Mouse (Mus musculus): ENCODE results near the gene 6820408C15Rik. TPM values are rescaled to one million over a fixed set of nuclear protein-coding genes. Genes with fewer than 3 reads are reported as not detected.

6820408C15Rik gene
- not detected for total RNA-seq (2022)

GRCm38 (mm10) chr2:152415287-152415686, at the start of gene 6820408C15Rik:
TSS of gene 6820408C15Rik (plus strand) at chr2:152415587.
- DNase-seq (ENCODE audit: low spot score in 2 of 2), result no peak

DNA sequence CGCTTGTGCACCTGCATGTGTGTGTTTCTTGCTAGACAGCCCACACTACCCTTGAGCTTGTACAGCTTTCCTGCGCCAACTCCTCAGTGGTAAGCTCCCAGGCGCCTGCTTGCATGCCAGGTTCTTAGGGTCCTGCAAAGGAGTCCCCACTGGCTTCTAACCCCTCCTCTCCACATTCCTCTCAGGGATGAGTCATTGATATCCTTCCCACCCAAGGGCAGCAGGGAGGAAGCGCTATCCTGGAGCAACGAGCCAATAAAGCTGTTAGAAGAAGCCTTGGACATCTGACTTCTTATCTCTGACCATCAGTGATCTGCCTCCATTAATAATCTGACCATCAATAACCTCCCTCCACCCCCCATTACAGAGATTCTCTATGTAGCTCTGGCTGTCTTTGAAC, 47.5 kb upstream of the 6820408C15Rik start:
- no peak for DNase-seq (ENCODE audit: low spot score in 2 of 2)

DNA sequence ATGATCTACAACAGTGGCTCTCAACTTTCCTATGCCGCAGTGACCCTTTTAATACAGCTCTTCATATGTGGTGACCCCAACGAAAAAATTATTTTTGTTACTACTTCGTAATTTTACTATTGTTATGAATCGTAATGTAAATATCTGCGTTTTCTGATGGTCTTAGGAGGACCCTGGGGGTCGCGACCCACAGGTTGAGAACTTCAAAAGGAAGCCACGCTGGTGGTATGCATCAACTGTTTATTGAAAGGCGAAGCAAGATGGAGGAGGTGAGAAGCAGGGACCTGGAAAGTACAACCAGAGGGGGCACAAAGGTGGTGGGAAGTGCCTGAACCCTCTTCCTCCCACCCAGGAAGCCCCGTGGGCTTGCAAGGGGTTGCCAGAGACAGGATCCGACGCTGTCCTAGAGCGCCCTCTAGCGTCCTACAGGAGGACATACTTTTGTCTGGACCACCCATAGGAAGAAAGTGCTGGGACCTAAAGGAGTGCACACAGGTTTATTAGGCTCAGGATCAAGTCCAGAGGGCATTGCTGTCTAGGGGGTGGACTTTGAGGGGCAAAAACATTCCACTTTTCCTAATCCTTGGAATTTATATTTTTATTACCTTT, 46.8 kb upstream of the 6820408C15Rik start:
- no peak for DNase-seq (ENCODE audit: low spot score in 2 of 2)

DNA sequence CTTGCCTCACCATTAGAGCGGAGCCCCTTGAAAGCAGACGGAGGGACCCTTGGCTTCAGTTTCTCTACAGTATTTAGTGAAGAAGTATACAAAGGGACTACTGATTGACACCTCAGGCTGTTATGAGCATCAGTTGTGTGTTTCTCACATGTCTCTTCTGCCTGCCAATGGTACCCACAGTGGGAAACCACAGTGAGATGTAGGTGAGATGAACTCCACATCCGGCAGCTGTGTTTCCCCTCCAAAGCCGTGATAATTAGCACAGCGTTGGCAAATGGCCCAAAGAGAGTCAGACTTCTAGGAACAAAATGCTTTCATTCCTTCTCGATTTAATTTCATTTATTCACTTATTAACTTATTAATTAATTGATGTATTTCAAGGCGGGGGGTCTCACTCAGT, 43.3 kb upstream of the 6820408C15Rik start:
- no peak for DNase-seq (ENCODE audit: low spot score in 2 of 2)

GRCm38 (mm10) chr2:152372661-152373060, 42.7 kb upstream of the 6820408C15Rik start:
- DNase-seq (ENCODE audit: low spot score in 2 of 2), result no peak

- DNase-seq (ENCODE audit: low spot score in 2 of 2), result no peak
Observed at GRCm38 (mm10) chr2:152373547-152373946, 41.8 kb upstream of the 6820408C15Rik start.

GRCm38 (mm10) chr2:152375652-152376344, 39.6 kb upstream of the 6820408C15Rik start:
- DNase-seq (ENCODE audit: low spot score in 2 of 2), result no peak

DNA sequence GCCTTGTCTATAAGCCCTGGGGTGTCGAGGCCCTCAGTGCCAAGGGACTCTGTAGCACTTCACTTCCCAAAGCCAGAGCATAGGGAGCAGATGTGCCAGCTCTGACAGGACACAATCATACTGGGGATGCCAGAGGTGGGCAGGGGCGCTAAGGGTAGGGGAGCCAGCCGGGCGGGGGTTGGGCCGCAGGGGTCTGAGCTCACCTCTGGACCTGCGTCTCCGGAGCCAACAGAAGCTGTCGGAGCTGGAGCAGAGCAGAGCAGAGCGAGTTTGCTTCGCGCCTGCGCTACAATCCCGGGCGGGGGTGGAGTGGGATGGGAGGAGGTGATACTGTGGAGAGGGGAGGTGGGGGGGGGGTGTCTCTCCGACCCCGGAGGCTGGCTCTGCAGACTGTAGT, 39.0 kb upstream of the 6820408C15Rik start, which contains the start of gene Nrsn2:
Nrsn2 (minus strand) TSS at position 294 of the 397 bp plus-strand sequence.
- no peak for DNase-seq (ENCODE audit: low spot score in 2 of 2)

- no peak for DNase-seq (ENCODE audit: low spot score in 2 of 2)
Observed at GRCm38 (mm10) chr2:152384191-152384590, 31.2 kb upstream of the 6820408C15Rik start.

DNA sequence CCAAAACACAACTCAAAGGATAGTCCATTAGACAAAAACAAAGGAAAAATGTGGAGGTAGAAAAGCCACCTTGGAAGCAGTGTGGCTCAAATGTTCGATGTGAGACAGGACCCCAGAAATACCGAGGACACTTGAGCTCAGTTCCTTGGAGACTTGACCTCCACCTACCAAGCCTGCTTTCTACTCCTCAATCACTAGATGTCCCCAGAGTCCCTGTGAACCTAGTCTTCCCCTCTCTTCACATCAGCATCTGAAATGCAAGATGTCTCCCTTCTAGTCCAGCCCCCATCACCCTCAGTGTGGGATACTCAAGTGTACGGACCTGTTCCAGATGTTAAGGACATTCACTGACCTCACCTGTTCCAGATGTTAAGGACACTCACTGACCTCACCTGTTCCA, 22.6 kb upstream of the 6820408C15Rik start:
- no peak for DNase-seq (ENCODE audit: low spot score in 2 of 2)

DNA sequence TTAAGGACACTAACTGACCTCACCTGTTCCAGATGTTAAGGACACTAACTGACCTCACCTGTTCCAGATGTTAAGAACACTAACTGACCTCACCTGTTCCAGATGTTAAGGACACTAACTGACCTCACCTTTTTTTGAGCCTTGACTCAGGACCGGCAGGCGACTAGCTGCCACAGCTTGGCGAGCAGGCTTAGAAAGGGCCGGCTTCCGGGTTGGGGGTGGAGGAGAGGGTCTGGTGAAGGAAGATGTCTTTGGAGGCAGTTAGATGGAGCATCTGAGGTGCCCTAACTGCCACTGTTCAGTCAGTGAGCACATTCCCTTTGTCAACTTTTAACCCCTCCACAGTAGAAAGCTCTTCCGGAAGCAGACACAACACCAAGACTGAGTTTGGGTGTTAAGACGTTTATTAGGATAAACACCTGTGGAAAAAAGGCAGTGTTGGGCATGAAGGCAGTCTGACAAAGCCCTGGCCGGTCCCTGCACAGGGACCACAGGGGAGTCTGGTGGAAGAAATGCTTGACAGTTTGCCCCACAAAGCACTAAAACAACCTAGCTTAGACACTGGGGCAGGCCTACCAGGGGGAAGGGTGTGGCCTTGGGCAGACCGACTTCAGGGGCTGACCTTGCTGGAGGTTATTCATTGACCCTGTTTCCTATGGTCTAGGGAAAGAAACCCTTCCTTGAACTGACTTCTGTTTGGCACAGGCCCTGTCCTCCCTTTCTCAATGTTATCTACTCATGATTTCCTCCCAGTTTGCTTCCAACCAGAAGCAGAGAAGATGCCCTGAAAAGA, 22.0 kb upstream of the 6820408C15Rik start:
- no peak for DNase-seq (ENCODE audit: low spot score in 2 of 2)

DNA sequence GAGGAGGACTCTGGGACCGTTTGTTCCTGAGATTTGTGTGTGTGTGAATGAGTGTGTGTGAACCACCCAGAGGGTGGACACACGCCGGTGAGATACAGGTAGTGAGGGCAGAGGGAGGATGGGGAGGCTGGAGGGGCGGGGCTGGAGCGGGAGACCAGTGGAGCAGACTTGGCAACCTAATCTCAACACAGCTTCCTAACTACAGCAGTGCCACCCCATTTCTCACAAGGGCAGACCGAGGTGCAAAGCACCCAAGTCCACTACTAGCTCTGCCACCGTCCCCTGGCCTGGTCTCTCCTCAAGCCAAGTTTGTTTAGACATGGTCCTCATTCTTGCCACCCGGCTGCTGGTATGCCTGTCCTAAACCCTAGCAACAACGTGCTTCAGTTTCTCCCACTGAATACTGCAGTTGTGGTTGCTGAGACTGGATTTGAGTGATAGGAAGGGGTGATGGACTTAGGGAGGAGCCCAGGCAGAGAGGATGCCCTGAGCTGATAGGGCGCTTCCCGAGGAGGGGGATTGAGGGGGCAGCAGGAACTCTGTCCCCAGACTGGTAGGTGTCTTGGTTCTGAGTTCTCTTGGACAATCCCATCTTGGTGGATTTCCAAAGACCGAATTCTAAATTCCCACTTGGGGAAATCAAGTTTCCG, 20.0 kb upstream of the 6820408C15Rik start:
- DNase-seq (ENCODE audit: low spot score in 2 of 2), result no peak

DNA sequence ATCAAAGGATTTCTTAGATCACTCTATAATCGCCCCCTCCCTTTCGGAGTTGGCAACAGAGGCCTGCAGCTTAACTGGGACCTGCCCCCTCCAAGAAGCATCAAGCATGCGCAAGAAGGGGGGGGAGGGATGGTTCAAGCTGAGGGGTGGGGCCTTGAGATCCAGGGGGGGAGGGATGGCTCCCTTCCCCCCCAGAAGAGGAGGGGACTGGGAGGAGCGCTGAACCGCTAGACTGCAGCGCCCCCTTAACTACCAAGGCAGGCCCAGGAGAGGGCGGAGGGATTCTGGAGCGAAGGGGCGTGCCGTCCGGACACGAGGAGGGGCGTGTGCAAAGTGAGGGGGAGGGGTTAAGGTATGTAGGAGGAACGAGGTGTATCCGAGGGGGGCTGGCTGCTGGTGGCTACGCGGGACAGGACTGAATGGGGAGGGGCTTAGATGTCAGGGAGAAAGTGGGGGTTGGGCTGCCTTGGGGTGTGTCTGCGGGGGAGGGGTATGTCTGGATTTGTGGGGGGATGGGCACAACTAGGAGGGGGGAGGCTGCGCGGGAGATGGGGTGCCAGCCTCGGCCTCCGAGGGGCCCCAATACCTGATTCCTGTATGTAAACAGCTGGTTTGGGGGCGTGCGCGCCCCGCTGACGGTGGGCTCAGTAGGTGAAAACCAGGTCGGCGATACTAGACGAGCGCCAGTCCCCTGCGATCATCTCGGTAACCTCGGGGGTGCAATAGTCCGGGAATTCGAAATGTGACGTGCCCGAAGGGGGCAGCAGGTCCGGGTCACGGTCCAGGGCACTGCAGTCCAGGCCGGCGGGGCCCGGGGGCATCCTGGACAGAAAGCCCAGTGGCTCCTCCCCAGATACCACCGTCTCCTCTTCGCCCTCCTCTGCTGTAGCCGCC, 19.0 kb upstream of the 6820408C15Rik start:
- DNase-seq (ENCODE audit: low spot score in 2 of 2), result peak; percentile 37 to 61

DNA sequence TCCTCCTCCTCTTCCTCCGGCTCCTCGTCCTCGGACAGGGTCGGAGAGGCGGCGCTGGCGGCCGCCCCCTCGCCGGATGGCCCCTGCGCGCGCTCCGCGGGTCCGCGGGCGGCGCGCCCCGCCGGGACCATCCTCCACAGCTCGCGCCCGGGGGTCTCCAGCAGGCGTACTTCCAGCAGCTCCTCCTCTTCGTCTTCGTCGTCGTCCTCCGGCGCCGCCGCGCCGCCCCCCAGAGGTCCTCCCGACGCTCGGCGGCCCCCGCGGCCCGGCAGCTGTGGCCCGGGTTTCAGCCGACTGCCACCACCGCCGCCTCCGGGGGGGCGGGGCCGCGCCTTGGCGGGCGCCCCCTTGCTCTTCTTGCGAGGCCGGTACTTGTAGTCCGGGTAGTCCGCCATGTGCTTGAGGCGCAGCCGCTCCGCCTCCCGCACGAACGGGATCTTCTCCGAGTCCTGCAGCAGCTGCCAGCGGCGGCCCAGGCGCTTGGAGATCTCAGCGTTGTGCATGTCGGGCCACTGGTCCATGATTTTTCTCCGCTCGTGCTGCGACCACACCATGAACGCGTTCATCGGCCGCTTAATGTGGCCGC, 18.3 kb upstream of the 6820408C15Rik start:
- peak; percentile 62 to 74 for DNase-seq (ENCODE audit: low spot score in 2 of 2)

GRCm38 (mm10) chr2:152397680-152398435, 17.5 kb upstream of the 6820408C15Rik start, which contains the start of gene Sox12:
TSS of gene Sox12 (minus strand) at chr2:152398063.
- DNase-seq (ENCODE audit: low spot score in 2 of 2), result peak; percentile 78 to 84

DNA sequence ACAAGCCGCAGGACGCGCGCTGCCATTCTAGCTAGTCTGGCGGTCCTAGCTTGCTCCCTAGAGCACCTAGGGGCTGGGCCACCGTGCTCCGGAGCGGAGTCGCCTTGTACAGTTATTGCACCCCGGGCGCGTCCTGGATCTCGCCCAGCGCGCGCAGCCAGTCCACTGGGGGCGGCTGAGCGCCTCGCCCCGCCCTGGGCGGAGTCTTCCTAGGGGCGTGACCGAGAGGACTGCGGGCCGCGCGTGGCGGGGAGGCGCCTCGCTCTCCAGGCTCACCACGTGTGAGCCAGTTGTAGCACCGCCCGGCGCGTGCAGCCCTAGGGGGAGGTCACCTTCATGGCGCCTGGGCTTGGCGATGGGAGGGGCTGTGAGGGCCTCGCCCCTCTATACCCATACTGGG, 16.7 kb upstream of the 6820408C15Rik start:
- DNase-seq (ENCODE audit: low spot score in 2 of 2), result peak; percentile 79 to 87

GRCm38 (mm10) chr2:152399122-152399542, 16.3 kb upstream of the 6820408C15Rik start:
- no peak for DNase-seq (ENCODE audit: low spot score in 2 of 2)

GRCm38 (mm10) chr2:152406126-152406525, 9.3 kb upstream of the 6820408C15Rik start:
- peak; percentile 81 to 88 for DNase-seq (ENCODE audit: low spot score in 2 of 2)

DNA sequence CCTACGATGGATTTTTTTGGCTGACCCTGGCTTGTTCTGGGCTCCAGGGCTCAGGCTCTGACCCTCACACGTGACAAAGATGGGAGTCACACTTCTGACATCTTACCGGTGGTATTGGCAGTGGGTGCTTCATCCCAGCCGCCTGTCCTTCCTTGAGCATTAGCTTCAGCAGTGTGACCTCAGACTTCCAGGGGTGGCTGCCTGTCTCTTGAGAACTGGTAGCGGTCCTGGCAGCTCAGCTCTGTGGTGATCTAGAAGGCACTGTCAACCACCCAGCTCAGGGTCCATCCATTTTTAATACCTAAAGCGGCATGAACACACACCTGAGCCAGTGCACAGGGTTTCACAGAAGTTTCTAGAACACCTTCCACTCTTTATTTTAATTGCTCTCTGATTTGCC, 5.6 kb upstream of the 6820408C15Rik start:
- no peak for DNase-seq (ENCODE audit: low spot score in 2 of 2)

Measured in gastrocnemius, adult 8-10 months (tissue).